Mouse (Mus musculus): Measurements from ENCODE around the gene Rusc2. TPM values are rescaled to one million over a fixed set of nuclear protein-coding genes. Genes with fewer than 3 reads are reported as not detected.
A peak's percentile ranks its signal among the peaks of the same experiment; 100 is the strongest.

Rusc2 gene
- polyA plus RNA-seq (2015; fragmentation: Nextera tagmentation; extraction: Ambion mirVana): 64.6 and 74.8 TPM in 2 replicates

GRCm38 (mm10) chr4:43381408-43382154 is at the start of gene Rusc2:
Gene Rusc2 (plus strand): TSS chr4:43381979.
- Histone ChIP-seq H3K4me2 (ENCODE audit: low read length) (peak within 1 kb of the TSS; percentile 92), H3K27me3 (replicated peaks; ENCODE audit: control insufficient read depth, insufficient read depth, low read length) (no peaks in the 10 kb centered on the region), H3K9ac (replicated peaks; ENCODE audit: low read depth, low read length) (peak within 1 kb of the TSS; percentile 81), H3K36me3 (ENCODE audit: control insufficient read depth, insufficient read depth) (no peaks in the 10 kb centered on the region), H3K9me3 (ENCODE audit: control insufficient read depth, low read length) (no peaks in the 10 kb centered on the region), H3K27ac (ENCODE audit: low read length) (peak within 1 kb of the TSS; percentile 67), H3K4me1 (replicated peaks; ENCODE audit: control insufficient read depth, insufficient read depth, low read length) (peaks cover 24% of the 10 kb centered on the region), H3K4me3 (replicated peaks; ENCODE audit: low read length) (peak within 1 kb of the TSS; percentile 61)
- under 1% methylated on average over 61 of the region's 63 CpGs for WGBS
- ATAC-seq: peak; percentile 96

GRCm38 (mm10) chr4:43334771-43335170 is 47.0 kb upstream of the Rusc2 start:
- H3K9me3 ChIP-seq (ENCODE audit: control insufficient read depth, low read length): peaks cover 6% of the 10 kb centered on the region
- no peak overlapping the region for H3K27ac ChIP-seq (ENCODE audit: low read length)
- ATAC-seq: no peak
- no peak overlapping the region for H3K4me3 ChIP-seq (replicated peaks; ENCODE audit: low read length)
- H3K4me2 ChIP-seq (ENCODE audit: low read length): no peak overlapping the region
- H3K4me1 ChIP-seq (replicated peaks; ENCODE audit: control insufficient read depth, insufficient read depth, low read length): no peaks in the 10 kb centered on the region
- H3K9ac ChIP-seq (replicated peaks; ENCODE audit: low read depth, low read length): no peak overlapping the region
- no peaks in the 10 kb centered on the region for H3K27me3 ChIP-seq (replicated peaks; ENCODE audit: control insufficient read depth, insufficient read depth, low read length)
- 39% methylated on average over 2 of the region's 2 CpGs for WGBS
- H3K36me3 ChIP-seq (ENCODE audit: control insufficient read depth, insufficient read depth): no peaks in the 10 kb centered on the region

GRCm38 (mm10) chr4:43336176-43336575 is 45.6 kb upstream of the Rusc2 start:
- H3K9ac ChIP-seq (replicated peaks; ENCODE audit: low read depth, low read length): no peak overlapping the region
- no peaks in the 10 kb centered on the region for H3K4me1 ChIP-seq (replicated peaks; ENCODE audit: control insufficient read depth, insufficient read depth, low read length)
- ATAC-seq: no peak
- peaks cover 6% of the 10 kb centered on the region for H3K9me3 ChIP-seq (ENCODE audit: control insufficient read depth, low read length)
- no peak overlapping the region for H3K4me3 ChIP-seq (replicated peaks; ENCODE audit: low read length)
- no peaks in the 10 kb centered on the region for H3K36me3 ChIP-seq (ENCODE audit: control insufficient read depth, insufficient read depth)
- no peak overlapping the region for H3K4me2 ChIP-seq (ENCODE audit: low read length)
- no peaks in the 10 kb centered on the region for H3K27me3 ChIP-seq (replicated peaks; ENCODE audit: control insufficient read depth, insufficient read depth, low read length)
- no peak overlapping the region for H3K27ac ChIP-seq (ENCODE audit: low read length)

GRCm38 (mm10) chr4:43340096-43340804 is 41.5 kb upstream of the Rusc2 start:
- Histone ChIP-seq H3K9me3 (ENCODE audit: control insufficient read depth, low read length) (peaks cover 6% of the 10 kb centered on the region), H3K27me3 (replicated peaks; ENCODE audit: control insufficient read depth, insufficient read depth, low read length) (no peaks in the 10 kb centered on the region), H3K4me2 (ENCODE audit: low read length) (no peak overlapping the region), H3K4me1 (replicated peaks; ENCODE audit: control insufficient read depth, insufficient read depth, low read length) (peaks cover 5% of the 10 kb centered on the region), H3K9ac (replicated peaks; ENCODE audit: low read depth, low read length) (no peak overlapping the region), H3K27ac (ENCODE audit: low read length) (no peak overlapping the region), H3K36me3 (ENCODE audit: control insufficient read depth, insufficient read depth) (no peaks in the 10 kb centered on the region), H3K4me3 (replicated peaks; ENCODE audit: low read length) (no peak overlapping the region)
- 76% methylated on average over 4 of the region's 4 CpGs for WGBS
- no peak for ATAC-seq

GRCm38 (mm10) chr4:43341276-43341891 is 40.4 kb upstream of the Rusc2 start:
- H3K9ac ChIP-seq (replicated peaks; ENCODE audit: low read depth, low read length): no peak overlapping the region
- H3K4me2 ChIP-seq (ENCODE audit: low read length): no peak overlapping the region
- H3K4me3 ChIP-seq (replicated peaks; ENCODE audit: low read length): no peak overlapping the region
- H3K36me3 ChIP-seq (ENCODE audit: control insufficient read depth, insufficient read depth): no peaks in the 10 kb centered on the region
- no peaks in the 10 kb centered on the region for H3K27me3 ChIP-seq (replicated peaks; ENCODE audit: control insufficient read depth, insufficient read depth, low read length)
- H3K9me3 ChIP-seq (ENCODE audit: control insufficient read depth, low read length): peaks cover 3% of the 10 kb centered on the region
- ATAC-seq: no peak
- peaks cover 5% of the 10 kb centered on the region for H3K4me1 ChIP-seq (replicated peaks; ENCODE audit: control insufficient read depth, insufficient read depth, low read length)
- no peak overlapping the region for H3K27ac ChIP-seq (ENCODE audit: low read length)
- WGBS: 46% methylated on average over 7 of the region's 7 CpGs

GRCm38 (mm10) chr4:43342443-43342842 is 39.3 kb upstream of the Rusc2 start:
- ATAC-seq: peak; percentile 54; the same call in 1 of the 2 replicates
- Histone ChIP-seq H3K4me3 (replicated peaks; ENCODE audit: low read length) (no peak overlapping the region), H3K4me2 (ENCODE audit: low read length) (peak overlapping the region; percentile 2; the same call in 1 of the 2 replicates), H3K36me3 (ENCODE audit: control insufficient read depth, insufficient read depth) (no peaks in the 10 kb centered on the region), H3K27ac (ENCODE audit: low read length) (no peak overlapping the region), H3K27me3 (replicated peaks; ENCODE audit: control insufficient read depth, insufficient read depth, low read length) (no peaks in the 10 kb centered on the region), H3K9me3 (ENCODE audit: control insufficient read depth, low read length) (no peaks in the 10 kb centered on the region), H3K9ac (replicated peaks; ENCODE audit: low read depth, low read length) (no peak overlapping the region), H3K4me1 (replicated peaks; ENCODE audit: control insufficient read depth, insufficient read depth, low read length) (peaks cover 5% of the 10 kb centered on the region)
- 44% methylated on average over 10 of the region's 10 CpGs for WGBS

GRCm38 (mm10) chr4:43344932-43345331 is 36.8 kb upstream of the Rusc2 start:
- no peak for ATAC-seq
- Histone ChIP-seq H3K4me3 (replicated peaks; ENCODE audit: low read length) (no peak overlapping the region), H3K9me3 (ENCODE audit: control insufficient read depth, low read length) (no peaks in the 10 kb centered on the region), H3K4me1 (replicated peaks; ENCODE audit: control insufficient read depth, insufficient read depth, low read length) (peaks cover 5% of the 10 kb centered on the region), H3K4me2 (ENCODE audit: low read length) (no peak overlapping the region), H3K36me3 (ENCODE audit: control insufficient read depth, insufficient read depth) (no peaks in the 10 kb centered on the region), H3K27me3 (replicated peaks; ENCODE audit: control insufficient read depth, insufficient read depth, low read length) (no peaks in the 10 kb centered on the region), H3K9ac (replicated peaks; ENCODE audit: low read depth, low read length) (no peak overlapping the region), H3K27ac (ENCODE audit: low read length) (no peak overlapping the region)
- 87% methylated on average over 2 of the region's 2 CpGs for WGBS

- no peak for ATAC-seq
- 93% methylated on average over 5 of the region's 5 CpGs for WGBS
- no peaks in the 10 kb centered on the region for H3K27me3 ChIP-seq (replicated peaks; ENCODE audit: control insufficient read depth, insufficient read depth, low read length)
Measured at GRCm38 (mm10) chr4:43349206-43349605, 32.6 kb upstream of the Rusc2 start.

GRCm38 (mm10) chr4:43350038-43350560 is 31.7 kb upstream of the Rusc2 start:
- Histone ChIP-seq H3K36me3 (ENCODE audit: control insufficient read depth, insufficient read depth) (no peaks in the 10 kb centered on the region), H3K27me3 (replicated peaks; ENCODE audit: control insufficient read depth, insufficient read depth, low read length) (no peaks in the 10 kb centered on the region), H3K9me3 (ENCODE audit: control insufficient read depth, low read length) (no peaks in the 10 kb centered on the region), H3K4me2 (ENCODE audit: low read length) (no peak overlapping the region), H3K4me1 (replicated peaks; ENCODE audit: control insufficient read depth, insufficient read depth, low read length) (no peaks in the 10 kb centered on the region), H3K4me3 (replicated peaks; ENCODE audit: low read length) (no peak overlapping the region), H3K27ac (ENCODE audit: low read length) (no peak overlapping the region), H3K9ac (replicated peaks; ENCODE audit: low read depth, low read length) (no peak overlapping the region)
- 80% methylated on average over 6 of the region's 6 CpGs for WGBS
- ATAC-seq: no peak

More at GRCm38 (mm10) chr4:43349206-43349605, 32.6 kb upstream of the Rusc2 start:
- no peaks in the 10 kb centered on the region for H3K4me1 ChIP-seq (replicated peaks; ENCODE audit: control insufficient read depth, insufficient read depth, low read length)
- H3K27ac ChIP-seq (ENCODE audit: low read length): no peak overlapping the region
- H3K9ac ChIP-seq (replicated peaks; ENCODE audit: low read depth, low read length): no peak overlapping the region
- no peaks in the 10 kb centered on the region for H3K9me3 ChIP-seq (ENCODE audit: control insufficient read depth, low read length)
- H3K4me3 ChIP-seq (replicated peaks; ENCODE audit: low read length): no peak overlapping the region
- H3K36me3 ChIP-seq (ENCODE audit: control insufficient read depth, insufficient read depth): no peaks in the 10 kb centered on the region
- no peak overlapping the region for H3K4me2 ChIP-seq (ENCODE audit: low read length)

Data from forebrain, embryonic 16.5 days (tissue).